Mouse (Mus musculus): ENCODE data around the gene Tuft1.
A peak's percentile ranks its signal among the peaks of the same experiment; 100 is the strongest.
"Not testable (repeated sequence)": the region's sequence is repeated elsewhere in the genome, so short reads cannot be mapped to it uniquely, and the experiment has no call there.

The Tuft1 gene

GRCm38 (mm10) chr3:94658740-94659095 is at the start of gene Tuft1:
Gene Tuft1 (minus strand): TSS chr3:94658872.
- not testable (repeated sequence) for DNase-seq (ENCODE audit: low spot score)

- DNase-seq (ENCODE audit: low spot score): peak; percentile 4
Observed at GRCm38 (mm10) chr3:94703364-94703763, 44.7 kb upstream of the Tuft1 start.

GRCm38 (mm10) chr3:94702856-94703255 is 44.2 kb upstream of the Tuft1 start:
- peak; percentile 4 for DNase-seq (ENCODE audit: low spot score)

- peak; percentile 0 for DNase-seq (ENCODE audit: low spot score)
Observed at GRCm38 (mm10) chr3:94702163-94702810, 43.6 kb upstream of the Tuft1 start.

GRCm38 (mm10) chr3:94696257-94696656 is 37.6 kb upstream of the Tuft1 start:
- DNase-seq (ENCODE audit: low spot score): peak; percentile 1

- DNase-seq (ENCODE audit: low spot score): peak; percentile 0
Observed at GRCm38 (mm10) chr3:94695591-94695990, 36.9 kb upstream of the Tuft1 start.

- not testable (repeated sequence) for DNase-seq (ENCODE audit: low spot score)
Observed at GRCm38 (mm10) chr3:94693874-94694273, 35.2 kb upstream of the Tuft1 start.

GRCm38 (mm10) chr3:94693329-94693825 is 34.7 kb upstream of the Tuft1 start, which contains the start of gene Selenbp2:
Gene Selenbp2 (plus strand): TSS chr3:94693556.
- peak; percentile 3 for DNase-seq (ENCODE audit: low spot score)

GRCm38 (mm10) chr3:94691694-94692093 is 33.0 kb upstream of the Tuft1 start:
- DNase-seq (ENCODE audit: low spot score): not testable (repeated sequence)

GRCm38 (mm10) chr3:94690616-94691247 is 32.1 kb upstream of the Tuft1 start:
- no peak for DNase-seq (ENCODE audit: low spot score)

- not testable (repeated sequence) for DNase-seq (ENCODE audit: low spot score)
Observed at GRCm38 (mm10) chr3:94690162-94690561, 31.5 kb upstream of the Tuft1 start.

GRCm38 (mm10) chr3:94689195-94689594 is 30.5 kb upstream of the Tuft1 start:
- DNase-seq (ENCODE audit: low spot score): not testable (repeated sequence)

GRCm38 (mm10) chr3:94688698-94689097 is 30.0 kb upstream of the Tuft1 start:
- DNase-seq (ENCODE audit: low spot score): not testable (repeated sequence)

- DNase-seq (ENCODE audit: low spot score): not testable (repeated sequence)
Observed at GRCm38 (mm10) chr3:94685989-94686772, 27.5 kb upstream of the Tuft1 start.

- DNase-seq (ENCODE audit: low spot score): no peak
Observed at GRCm38 (mm10) chr3:94683646-94684045, 25.0 kb upstream of the Tuft1 start.

GRCm38 (mm10) chr3:94680783-94681182 is 22.1 kb upstream of the Tuft1 start:
- peak; percentile 20 for DNase-seq (ENCODE audit: low spot score)

GRCm38 (mm10) chr3:94680032-94680431 is 21.4 kb upstream of the Tuft1 start:
- DNase-seq (ENCODE audit: low spot score): not testable (repeated sequence)

- no peak for DNase-seq (ENCODE audit: low spot score)
Observed at GRCm38 (mm10) chr3:94679351-94679841, 20.7 kb upstream of the Tuft1 start.

- DNase-seq (ENCODE audit: low spot score): not testable (repeated sequence)
Observed at GRCm38 (mm10) chr3:94675101-94675500, 16.4 kb upstream of the Tuft1 start.

GRCm38 (mm10) chr3:94665896-94666295 is 7.2 kb upstream of the Tuft1 start:
- DNase-seq (ENCODE audit: low spot score): not testable (repeated sequence)

GRCm38 (mm10) chr3:94665060-94665802 is 6.6 kb upstream of the Tuft1 start:
- DNase-seq (ENCODE audit: low spot score): not testable (repeated sequence)

- DNase-seq (ENCODE audit: low spot score): not testable (repeated sequence)
Observed at GRCm38 (mm10) chr3:94660841-94661240, 2.2 kb upstream of the Tuft1 start.
